Mouse (Mus musculus) heart, postnatal 0 days (tissue): Measurements from ENCODE around the gene Mief1. TPM values are rescaled to one million over a fixed set of nuclear protein-coding genes. Genes with fewer than 3 reads are reported as not detected.

Experiments
- ATAC-seq: fragments of 200-750 bp; cut with Nextera tagmentation; 2 replicates; pipeline ENCODE4 v1.8.0; 2017; ENCODE audit warnings: low read depth, moderate number of reproducible peaks, moderate library complexity; ENCODE audit not compliant: insufficient read depth
- DNase-seq: peaks from one replicate; pipeline ENCODE4 v3.0.0-alpha.2; 2016; ENCODE audit warnings: low spot score
- H3K27ac ChIP-seq: fragments of 300-500 bp; sonication (generic); 2 replicates; pipeline ENCODE4 v1.5.1; 2014; ENCODE audit warnings: low read depth, mild to moderate bottlenecking
- H3K27me3 ChIP-seq: fragments of 300-500 bp; sonication (generic); 2 replicates; pipeline ENCODE4 v1.6.1; 2014; ENCODE audit warnings: low read length, mixed read lengths; ENCODE audit not compliant: control insufficient read depth, insufficient read depth
- H3K36me3 ChIP-seq: fragments of 300-500 bp; sonication (generic); replicated peaks from 2 replicates; pipeline ENCODE4 v1.6.1; 2014; ENCODE audit warnings: low read length, mixed read lengths; ENCODE audit not compliant: control insufficient read depth, insufficient read depth
- H3K4me1 ChIP-seq: fragments of 300-500 bp; sonication (generic); 2 replicates; pipeline ENCODE4 v1.6.1; 2014; ENCODE audit warnings: antibody characterized with exemption; ENCODE audit not compliant: control insufficient read depth, insufficient read depth
- H3K4me2 ChIP-seq: fragments of 300-500 bp; sonication (generic); 2 replicates; pipeline ENCODE4 v1.6.1; 2014; ENCODE audit warnings: low read depth, mild to moderate bottlenecking, low read length, moderate library complexity
- H3K4me3 ChIP-seq: fragments of 300-500 bp; sonication (generic); 2 replicates; pipeline ENCODE4 v1.5.1; 2014; ENCODE audit warnings: low read depth, low read length
- H3K9ac ChIP-seq: fragments of 300-500 bp; sonication (generic); replicated peaks from 2 replicates; pipeline ENCODE4 v1.6.1; 2014; ENCODE audit warnings: low read depth, low read length, mixed read lengths
- H3K9me3 ChIP-seq: fragments of 300-500 bp; sonication (generic); replicated peaks from 2 replicates; pipeline ENCODE4 v1.6.1; 2016; ENCODE audit warnings: low read length; ENCODE audit not compliant: control insufficient read depth
- CTCF ChIP-seq: IDR thresholded peaks from 2 replicates; pipeline ENCODE4 v1.5.1; 2016; ENCODE audit warnings: antibody characterized with exemption, control low read depth, low read depth
- EP300 ChIP-seq: IDR thresholded peaks from 2 replicates; pipeline ENCODE4 v1.6.1; 2016; ENCODE audit warnings: antibody characterized with exemption, low read depth
- WGBS: fragments of 180-500 bp; shearing (Covaris S2); extraction: QIAGEN DNeasy Blood & Tissue Kit; methylation state at CpG from one replicate; pipeline ENCODE4 v1.1.7; 2014; 5-methylcytosine and 5-hydroxymethylcytosine counted together
- polyA plus RNA-seq: library from polyadenylated mRNA; unstranded; fragments of >200 nt; fragmentation: Nextera tagmentation; extraction: Ambion mirVana; gene quantifications from 2 replicates; pipeline ENCODE4 v1.2.1, GENCODE M21; 2015
- total RNA-seq: library from RNA; depleted of rRNA; stranded (reverse); fragments of >200 nt; gene quantifications from 2 replicates; pipeline ENCODE4 v1.2.3, GENCODE M21; 2014; ENCODE audit warnings: low replicate concordance

Gene Mief1
- total and polyA plus RNA-seq, 2 experiments from 2014 or later = 17.8 to 39.8 TPM

DNA sequence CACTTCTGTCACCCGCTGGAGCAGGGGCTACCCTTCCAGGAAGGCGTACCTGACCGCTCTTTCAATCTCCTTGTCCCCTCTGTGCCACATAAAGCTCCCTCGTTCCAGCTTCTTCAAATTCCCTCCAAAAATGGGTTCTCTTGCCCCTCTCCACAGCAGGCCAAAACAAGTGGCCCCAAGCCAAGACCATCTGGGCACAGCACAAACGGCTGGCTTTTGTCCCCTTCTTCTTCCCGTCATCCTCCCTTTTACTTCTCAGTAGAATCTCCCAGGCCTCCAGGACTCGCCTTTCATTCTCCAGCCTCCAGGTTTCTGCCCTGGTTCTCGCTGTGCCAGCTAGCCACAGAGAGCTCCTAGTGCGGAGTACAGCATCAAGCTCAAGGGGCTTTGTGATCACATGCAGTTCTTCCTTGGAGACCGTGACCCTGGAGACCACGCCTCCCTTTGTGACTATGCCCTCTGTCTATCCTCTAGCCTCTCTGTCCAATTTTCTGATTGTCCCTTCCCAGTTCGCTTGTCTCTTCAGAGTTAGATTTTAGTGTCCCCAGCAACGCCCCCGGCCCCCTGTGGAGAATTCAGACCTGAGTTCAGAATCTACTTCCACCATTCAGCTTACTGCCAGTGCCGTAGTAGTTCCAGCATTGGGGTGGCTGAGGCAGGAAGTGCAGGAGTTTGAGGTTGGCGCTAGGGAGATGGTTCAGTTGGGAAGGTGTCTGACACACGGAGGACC, 5.6 kb upstream of the Mief1 start:
- TF ChIP-seq EP300 (no peak), CTCF (no peak)
- no peak for DNase-seq

DNA sequence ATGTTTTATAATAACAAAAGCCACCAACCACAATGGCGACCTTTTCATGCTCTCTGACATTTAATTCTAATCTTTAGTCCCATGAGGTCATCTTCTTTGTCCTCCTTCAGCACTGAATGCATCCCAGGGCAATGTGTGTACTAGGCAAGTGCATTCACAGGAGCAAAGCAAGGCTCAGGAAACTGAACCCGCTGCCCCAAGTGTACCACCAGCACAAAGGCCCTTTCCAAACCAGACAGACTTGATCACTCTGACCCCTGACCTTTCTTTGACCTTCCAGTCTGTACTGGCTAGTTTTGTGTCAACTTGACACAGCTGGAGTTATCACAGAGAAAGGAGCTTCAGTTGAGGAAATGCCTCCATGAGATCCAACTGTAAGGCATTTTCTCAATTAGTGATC, 1.5 kb upstream of the Mief1 start:
- H3K36me3 ChIP-seq = peaks cover 20% of the 10 kb centered on the region
- H3K4me2 ChIP-seq = no peak overlapping the region
- DNase-seq = no peak
- TF ChIP-seq EP300 = no peak
- TF ChIP-seq CTCF = no peak
- no peak overlapping the region for H3K27ac ChIP-seq
- H3K9me3 ChIP-seq = no peaks in the 10 kb centered on the region
- H3K9ac ChIP-seq = no peak overlapping the region
- H3K4me1 ChIP-seq = peaks cover 6% of the 10 kb centered on the region; the same call in 1 of the 2 replicates
- no peak overlapping the region for H3K4me3 ChIP-seq
- H3K27me3 ChIP-seq = no peaks in the 10 kb centered on the region
- no peak for ATAC-seq
- WGBS = 65% methylated on average over 2 of the region's 2 CpGs

More for the DNA sequence above, 5.6 kb upstream of the Mief1 start:
- WGBS = 69% methylated on average over 17 of the region's 17 CpGs
- Histone ChIP-seq H3K4me2 (no peak overlapping the region), H3K9ac (no peak overlapping the region), H3K27ac (no peak overlapping the region), H3K27me3 (no peaks in the 10 kb centered on the region), H3K36me3 (no peaks in the 10 kb centered on the region), H3K4me3 (no peak overlapping the region), H3K9me3 (no peaks in the 10 kb centered on the region), H3K4me1 (peaks cover 7% of the 10 kb centered on the region)
- ATAC-seq = no peak

DNA sequence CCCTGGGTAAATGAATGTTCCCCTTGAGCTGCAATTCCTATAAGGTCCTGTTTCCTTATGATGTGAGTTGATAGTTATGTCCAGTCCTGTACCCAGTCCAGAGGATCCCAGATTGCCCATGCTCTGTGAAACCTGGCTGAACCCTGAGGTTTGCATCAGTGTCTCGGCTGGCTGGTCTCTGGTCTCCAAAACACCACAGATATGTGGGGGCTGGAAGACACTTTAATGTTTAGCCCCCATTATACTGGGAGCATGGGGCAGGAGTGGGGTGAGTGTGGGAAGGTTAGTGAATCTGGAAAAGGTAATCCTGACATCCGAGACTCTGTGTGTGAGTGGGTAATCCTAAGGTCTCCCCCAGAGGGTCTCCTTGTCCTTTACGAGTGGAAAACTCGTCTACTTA, 765 bp upstream of the Mief1 start:
- Histone ChIP-seq H3K27me3 (no peaks in the 10 kb centered on the region), H3K4me1 (peaks cover 6% of the 10 kb centered on the region; the same call in 1 of the 2 replicates), H3K9ac (0 out of 2 replicates have a peak overlapping the region, but pooled peaks have one; percentile 26), H3K27ac (peak overlapping the region; percentile 56), H3K9me3 (no peaks in the 10 kb centered on the region), H3K36me3 (peaks cover 25% of the 10 kb centered on the region), H3K4me2 (no peak overlapping the region), H3K4me3 (no peak overlapping the region)
- ATAC-seq (no peak), DNase-seq (no peak)
- TF ChIP-seq CTCF (no peak), EP300 (no peak)
- WGBS = 61% methylated on average over 4 of the region's 4 CpGs

DNA sequence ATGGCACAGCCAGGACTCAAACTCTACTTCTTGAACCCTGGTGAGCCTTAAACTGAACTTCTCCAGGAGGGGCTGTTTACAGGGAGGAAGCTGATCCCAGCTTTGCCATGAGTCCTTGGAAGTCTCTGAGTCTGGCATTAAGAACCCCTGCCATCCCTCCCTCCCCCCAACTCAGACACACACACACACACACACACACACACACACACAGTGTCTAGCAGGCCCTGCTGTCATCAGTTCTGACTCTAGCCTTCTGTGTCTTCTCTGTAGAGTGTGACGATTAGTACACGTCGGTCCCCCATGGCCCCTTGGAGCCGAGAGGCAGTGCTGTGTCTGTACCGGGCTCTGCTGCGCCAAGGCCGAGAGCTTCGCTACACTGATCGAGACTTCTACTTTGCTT, 1.7 kb downstream of the Mief1 start, which contains the start of gene AC140267.1:
Gene AC140267.1 (plus strand): TSS at position 301 of the 400 bp plus-strand sequence.
- ATAC-seq (no peak), DNase-seq (no peak)
- Histone ChIP-seq H3K4me1 (peaks cover 6% of the 10 kb centered on the region; the same call in 1 of the 2 replicates), H3K4me2 (peak within 1 kb of the TSS; percentile 77), H3K27ac (peak within 1 kb of the TSS; percentile 85), H3K36me3 (peaks cover 43% of the 10 kb centered on the region), H3K4me3 (peak within 1 kb of the TSS; percentile 92), H3K9me3 (no peaks in the 10 kb centered on the region), H3K9ac (peak within 1 kb of the TSS; percentile 91), H3K27me3 (no peaks in the 10 kb centered on the region)
- WGBS = 74% methylated on average over 9 of the region's 9 CpGs
- no peak for TF ChIP-seq CTCF
- TF ChIP-seq EP300 = no peak

DNA sequence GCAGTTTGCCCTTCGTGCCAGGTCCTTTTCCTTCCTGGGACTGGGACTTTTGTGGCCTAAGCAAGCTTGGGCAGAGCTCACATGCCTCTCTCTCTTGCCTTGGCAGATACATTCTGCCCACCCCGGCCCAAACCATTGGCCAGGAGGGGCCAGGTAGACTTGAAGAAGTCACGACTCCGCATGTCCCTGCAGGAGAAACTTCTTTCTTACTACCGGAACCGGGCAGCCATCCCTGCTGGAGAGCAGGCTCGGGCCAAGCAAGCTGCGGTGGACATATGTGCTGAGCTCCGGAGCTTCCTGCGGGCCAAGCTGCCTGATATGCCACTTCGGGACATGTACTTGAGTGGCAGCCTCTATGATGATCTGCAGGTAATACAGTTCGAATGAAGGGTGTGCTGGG, 14.3 kb downstream of the Mief1 start:
- peaks cover 55% of the 10 kb centered on the region for H3K36me3 ChIP-seq
- TF ChIP-seq EP300 (no peak), CTCF (no peak)
- 94% methylated on average over 12 of the region's 12 CpGs for WGBS

DNA sequence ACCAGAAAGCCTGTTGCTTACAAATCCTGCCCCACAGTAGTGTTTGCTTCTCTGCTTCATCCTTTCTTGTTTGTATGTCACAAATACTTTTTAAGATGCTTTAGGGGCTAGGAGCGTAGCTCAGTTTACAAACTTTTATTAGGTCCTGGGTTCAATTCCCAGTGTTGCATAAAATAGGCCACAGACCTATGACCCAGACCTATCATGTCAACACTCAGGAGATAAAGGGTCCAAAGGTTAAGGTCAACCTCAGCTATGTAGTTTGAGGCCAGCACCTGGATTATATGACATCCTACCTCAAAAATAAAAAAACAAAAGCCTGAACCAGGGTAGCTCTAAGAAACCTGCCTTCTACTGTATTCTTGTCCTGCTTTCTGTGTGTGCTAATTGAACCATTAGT, 14.8 kb downstream of the Mief1 start:
- Histone ChIP-seq H3K4me2 (no peak overlapping the region), H3K36me3 (peaks cover 51% of the 10 kb centered on the region)
- WGBS = 89% methylated on average over 1 of the region's 1 CpGs

More for the DNA sequence above, 14.3 kb downstream of the Mief1 start:
- H3K27ac ChIP-seq = no peak overlapping the region
- no peaks in the 10 kb centered on the region for H3K9me3 ChIP-seq
- no peaks in the 10 kb centered on the region for H3K27me3 ChIP-seq
- H3K4me1 ChIP-seq = peaks cover 18% of the 10 kb centered on the region
- no peak for ATAC-seq
- no peak overlapping the region for H3K4me2 ChIP-seq
- H3K9ac ChIP-seq = no peak overlapping the region
- DNase-seq = no peak
- H3K4me3 ChIP-seq = no peak overlapping the region

More for the DNA sequence above, 14.8 kb downstream of the Mief1 start:
- DNase-seq (no peak), ATAC-seq (no peak)
- Histone ChIP-seq H3K4me1 (peaks cover 20% of the 10 kb centered on the region), H3K9ac (no peak overlapping the region), H3K27ac (no peak overlapping the region), H3K9me3 (no peaks in the 10 kb centered on the region), H3K27me3 (no peaks in the 10 kb centered on the region), H3K4me3 (no peak overlapping the region)
- TF ChIP-seq CTCF (no peak), EP300 (no peak)
